Mouse (Mus musculus) kidney, adult 2 months (tissue): Measurements from ENCODE around the gene Cnih2.

Experiments used
- CTCF ChIP-seq: fragments of 200-500 bp; conservative IDR thresholded peaks from 2 replicates; pipeline ENCODE4 v1.5.1; 2011; ENCODE audit warnings: low read depth, mild to moderate bottlenecking, control low read depth, low read length, moderate library complexity, mixed read lengths; ENCODE audit not compliant: insufficient read depth, insufficient read length
- POLR2A ChIP-seq: fragments of 200-500 bp; IDR thresholded peaks from one replicate; pipeline ENCODE4 v1.6.1; 2011; ENCODE audit warnings: low read depth, low read length, control low read depth

GRCm38 (mm10) chr19:5052166-5052822 is 46.0 kb downstream of the Cnih2 start:
- TF ChIP-seq POLR2A (no peak), CTCF (no peak)
